Mouse (Mus musculus): ENCODE measurements around the gene Lrrc51.

The Lrrc51 gene

GRCm38 (mm10) chr7:101933751-101934240 is at the start of gene Lrrc51, which contains the start of gene Numa1:
TSS of gene Lrrc51 (minus strand) at chr7:101933895.
TSS of gene Numa1 (plus strand) at chr7:101934111.
- CTCF ChIA-PET: interaction anchor here (0.5 kb wide), 1 partner anchor 87 kb away, joined by 6 read pairs; no protein-coding TSS in a partner anchor

DNA sequence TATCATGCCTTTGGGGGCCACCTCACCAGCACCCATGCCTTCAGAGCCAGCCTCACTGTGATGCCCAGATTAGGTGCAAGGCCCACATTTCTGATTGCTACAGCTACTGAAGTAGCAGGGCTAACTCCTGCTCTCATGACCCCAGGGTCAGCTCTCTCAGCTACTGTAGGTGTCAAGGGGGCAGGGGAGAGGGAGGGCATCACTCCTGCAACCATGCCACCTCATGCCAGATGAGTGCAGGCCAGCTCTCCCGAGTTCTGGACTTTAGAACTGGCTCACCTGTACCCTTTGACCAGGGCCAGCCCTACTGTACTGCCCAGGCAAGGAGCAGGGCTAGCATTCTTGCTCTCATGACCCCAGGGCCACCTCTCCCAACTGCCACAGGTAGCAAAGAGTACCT is 49.0 kb upstream of the Lrrc51 start:
- CTCF ChIA-PET: interaction anchor here (0.6 kb wide), 1 partner anchor 632 kb away, joined by 6 read pairs; no protein-coding TSS in a partner anchor

DNA sequence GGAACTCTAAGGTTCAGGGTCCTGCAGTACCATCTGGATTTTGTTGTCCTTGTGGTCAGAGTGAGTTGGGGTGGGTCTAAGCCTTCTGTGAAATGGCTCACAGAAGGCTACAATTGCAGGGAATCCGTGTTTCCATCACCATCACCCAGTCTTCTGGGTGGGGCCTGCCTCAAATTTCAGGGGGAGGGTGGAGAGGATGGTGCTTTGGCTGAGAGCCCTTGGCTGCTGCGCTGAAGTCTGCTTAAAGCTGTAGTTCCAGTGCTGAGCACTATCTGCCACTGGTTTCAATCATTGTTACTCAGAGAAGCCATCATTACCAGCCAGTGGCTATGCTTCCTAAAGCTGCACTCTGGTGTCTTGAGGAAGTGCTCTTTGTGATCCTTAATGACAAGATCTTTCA is 40.8 kb upstream of the Lrrc51 start:
- CTCF ChIA-PET: no interaction called here

DNA sequence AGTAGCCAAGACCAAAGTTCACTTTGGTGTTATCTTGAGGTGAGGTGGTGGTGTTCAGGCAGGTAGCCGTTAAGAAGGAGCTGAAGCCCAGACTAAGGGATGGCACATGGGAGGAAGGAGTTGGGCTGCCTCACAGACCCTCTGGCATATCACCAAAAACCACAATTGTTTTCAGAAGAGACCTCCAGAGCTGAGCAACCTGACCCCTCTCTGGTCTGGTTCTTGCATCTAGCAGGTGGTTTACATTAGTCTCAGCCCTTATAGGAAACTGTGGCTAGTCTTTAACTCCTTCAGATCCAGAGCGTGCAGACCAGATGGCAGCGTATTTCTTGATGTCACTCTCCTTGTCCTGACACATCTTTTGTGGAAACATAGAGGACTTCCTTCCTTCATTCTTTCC is 40.0 kb upstream of the Lrrc51 start:
- CTCF ChIA-PET: no interaction called here

DNA sequence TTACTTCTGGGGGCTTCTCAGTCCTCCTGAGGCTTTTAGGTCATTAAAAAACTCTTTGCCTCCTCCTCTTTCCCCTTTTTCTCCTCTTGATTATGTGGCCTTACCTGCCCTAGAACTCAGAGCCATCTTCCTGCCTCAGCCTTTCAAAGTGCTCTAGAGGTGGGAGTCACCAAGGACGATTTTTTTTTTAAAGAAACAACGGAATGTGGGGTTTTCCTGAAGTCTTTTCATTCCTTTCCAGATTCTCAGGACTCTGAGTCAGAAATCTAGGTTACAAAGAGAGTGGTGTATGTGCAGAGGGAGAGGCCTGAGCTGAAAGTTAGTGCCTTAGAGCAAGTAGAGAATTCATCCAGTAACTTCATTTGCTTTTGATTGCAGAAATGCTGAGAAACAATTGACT is 38.0 kb upstream of the Lrrc51 start:
- CTCF ChIA-PET: interaction anchor here (0.5 to 1.6 kb wide), 2 partner anchors 20 to 52 kb away, joined by 4 to 21 read pairs; no protein-coding TSS in a partner anchor

GRCm38 (mm10) chr7:101970821-101971461 is 37.2 kb upstream of the Lrrc51 start:
- CTCF ChIA-PET: interaction anchor here (0.5 to 1.6 kb wide), 3 partner anchors 19 to 133 kb away, joined by 4 to 21 read pairs (median 4); partner anchors contain the start of gene Inppl1

DNA sequence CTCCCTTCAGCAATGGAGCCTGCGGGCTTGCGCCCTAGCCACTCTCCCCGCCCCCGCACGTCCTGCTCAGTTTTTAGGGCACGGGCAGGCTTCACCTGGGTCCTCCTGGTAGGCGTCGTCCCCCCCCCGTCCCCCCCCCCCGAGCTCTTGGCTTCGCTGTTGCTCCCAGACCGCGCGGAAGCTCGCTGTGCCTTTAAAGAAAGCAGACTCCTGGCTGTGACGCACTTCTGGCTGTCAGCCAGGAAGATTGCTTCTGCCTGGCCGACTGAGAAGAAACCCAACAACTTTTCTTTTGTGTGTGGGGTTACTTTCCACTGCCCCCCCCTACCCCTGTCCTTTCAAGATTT is 36.7 kb upstream of the Lrrc51 start:
- CTCF ChIA-PET: interaction anchor here (0.6 kb wide), 1 partner anchor 132 kb away, joined by 4 read pairs; the partner anchor contains the start of gene Inppl1

GRCm38 (mm10) chr7:101969694-101970428 is 36.2 kb upstream of the Lrrc51 start:
- CTCF ChIA-PET: no interaction called here

GRCm38 (mm10) chr7:101968751-101969150 is 35.1 kb upstream of the Lrrc51 start:
- CTCF ChIA-PET: interaction anchor here (0.5 to 0.6 kb wide), 3 partner anchors 111 to 483 kb away, joined by 3 to 11 read pairs (median 5); no protein-coding TSS in a partner anchor

DNA sequence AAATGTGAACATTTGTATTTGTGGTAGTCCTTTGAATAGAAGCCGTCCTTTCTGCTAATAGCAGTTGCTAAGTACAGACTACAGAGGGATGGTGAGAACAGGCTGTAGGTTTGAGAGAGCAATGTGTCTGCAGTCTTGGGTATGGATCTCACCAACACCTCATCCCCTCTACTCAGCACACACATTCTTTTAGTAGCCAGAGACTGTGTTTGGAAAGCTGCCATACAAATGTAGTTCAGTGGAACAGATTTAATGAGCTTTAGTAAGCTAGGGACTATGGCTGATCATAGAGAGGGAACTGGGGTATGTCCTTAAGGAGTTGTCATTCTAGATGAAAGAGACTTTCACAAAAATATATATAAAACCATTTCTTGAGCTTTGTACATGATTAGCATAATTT is 33.6 kb upstream of the Lrrc51 start:
- CTCF ChIA-PET: interaction anchor here (0.6 kb wide), 1 partner anchor 100 kb away, joined by 4 read pairs; no protein-coding TSS in a partner anchor

- CTCF ChIA-PET: no interaction called here
These were observed 31.9 kb upstream of the Lrrc51 start for GRCm38 (mm10) chr7:101965606-101966005.

GRCm38 (mm10) chr7:101964551-101964950 is 30.9 kb upstream of the Lrrc51 start:
- CTCF ChIA-PET: no interaction called here

DNA sequence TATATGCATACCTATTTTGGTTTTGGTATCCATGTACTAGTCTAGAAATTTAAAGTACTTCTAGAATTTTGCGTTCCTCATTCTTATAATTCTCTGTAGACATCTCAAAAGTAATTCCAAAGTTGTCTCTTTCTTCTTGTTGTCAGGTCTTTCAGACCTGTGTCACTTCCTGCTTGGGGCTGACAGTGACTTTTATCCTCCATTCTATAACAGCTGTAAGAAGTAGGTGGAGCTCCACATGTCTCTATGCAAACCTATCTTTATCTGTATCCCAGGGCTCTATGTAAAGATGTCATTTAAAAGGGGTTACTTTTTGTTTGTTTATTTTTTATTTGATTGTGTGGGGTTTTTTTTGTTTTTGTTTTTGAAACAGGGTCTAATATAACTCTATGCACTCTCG is 29.9 kb upstream of the Lrrc51 start:
- CTCF ChIA-PET: no interaction called here

GRCm38 (mm10) chr7:101962829-101963228 is 29.1 kb upstream of the Lrrc51 start:
- CTCF ChIA-PET: no interaction called here

- CTCF ChIA-PET: no interaction called here
These were observed 23.2 kb upstream of the Lrrc51 start for GRCm38 (mm10) chr7:101956911-101957310.

- CTCF ChIA-PET: no interaction called here
These were observed 22.8 kb upstream of the Lrrc51 start for GRCm38 (mm10) chr7:101956481-101956880.

DNA sequence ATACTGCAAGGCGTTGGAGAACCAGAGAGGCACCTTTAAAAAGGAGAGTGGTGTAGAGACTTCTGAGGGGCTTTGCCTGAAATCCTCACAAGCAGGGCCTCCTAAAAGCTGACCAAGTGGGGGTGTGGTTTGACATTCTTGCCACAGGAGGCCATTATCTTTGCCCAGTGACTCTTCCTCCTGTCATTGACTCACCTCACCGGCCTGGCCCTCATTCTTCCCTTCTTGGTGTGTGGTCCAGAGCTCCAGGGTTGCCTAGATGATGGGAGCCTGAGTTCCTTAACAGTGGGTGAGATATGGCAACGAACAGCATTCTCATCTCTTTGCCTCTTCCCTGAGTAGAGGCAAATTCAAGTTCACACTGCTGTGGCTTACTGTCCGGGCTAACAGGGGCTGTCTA is 22.2 kb upstream of the Lrrc51 start:
- CTCF ChIA-PET: no interaction called here

- CTCF ChIA-PET: no interaction called here
These were observed 21.6 kb upstream of the Lrrc51 start for GRCm38 (mm10) chr7:101955276-101955675.

GRCm38 (mm10) chr7:101954163-101954562 is 20.5 kb upstream of the Lrrc51 start:
- CTCF ChIA-PET: no interaction called here

GRCm38 (mm10) chr7:101952098-101952497 is 18.4 kb upstream of the Lrrc51 start:
- CTCF ChIA-PET: interaction anchor here (0.7 kb wide), 1 partner anchor 19 kb away, joined by 21 read pairs; no protein-coding TSS in a partner anchor

DNA sequence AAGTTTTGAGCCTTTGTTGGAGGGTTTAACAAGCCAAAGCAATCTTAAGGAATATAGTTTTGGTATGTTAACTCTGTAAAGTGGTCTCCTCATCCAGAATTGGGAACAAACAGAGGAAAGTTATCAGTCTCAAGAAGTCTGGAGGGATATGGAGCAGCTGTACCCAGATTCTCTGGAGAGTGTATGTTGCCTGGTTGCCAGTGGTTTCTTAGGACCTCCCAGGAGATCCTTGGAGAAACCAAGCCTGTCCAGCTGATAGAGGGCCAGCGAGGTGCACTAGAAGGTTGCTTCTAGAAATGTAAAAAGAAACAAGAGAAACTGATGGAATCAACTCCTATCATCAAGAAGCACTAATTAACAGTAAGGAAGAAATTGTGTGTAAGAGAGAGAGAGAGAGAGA is 18.0 kb upstream of the Lrrc51 start:
- CTCF ChIA-PET: interaction anchor here (0.7 kb wide), 1 partner anchor 20 kb away, joined by 21 read pairs; no protein-coding TSS in a partner anchor

DNA sequence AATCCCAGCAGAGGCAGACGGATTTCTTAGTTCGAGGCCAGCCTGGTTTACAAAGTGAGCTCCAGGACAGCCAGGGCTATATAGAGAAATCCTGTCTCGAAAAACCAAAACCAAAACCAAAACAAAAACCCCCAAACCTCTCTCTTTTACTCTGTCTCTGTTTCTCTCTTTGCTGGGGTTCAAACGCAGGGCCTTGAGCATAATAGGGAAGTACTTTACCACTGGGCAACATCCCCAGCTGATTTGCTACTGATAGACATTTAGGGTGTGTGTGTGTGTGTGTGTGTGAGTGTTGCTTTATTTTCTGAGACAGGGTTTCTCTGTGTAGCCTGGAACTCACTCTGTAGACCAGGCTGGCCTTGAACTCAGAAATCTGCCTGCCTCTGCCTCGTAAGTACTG is 15.3 kb upstream of the Lrrc51 start:
- CTCF ChIA-PET: interaction anchor here (0.7 kb wide), 1 partner anchor 107 kb away, joined by 4 read pairs; no protein-coding TSS in a partner anchor
